Mouse (Mus musculus) heart, embryonic 11.5 days (tissue): Measurements from ENCODE around the gene Tmem214. TPM values are rescaled to one million over a fixed set of nuclear protein-coding genes. Genes with fewer than 3 reads are reported as not detected.
A peak's percentile ranks its signal among the peaks of the same experiment; 100 is the strongest.
"Not testable (repeated sequence)": the region's sequence is repeated elsewhere in the genome, so short reads cannot be mapped to it uniquely, and the experiment has no call there.

Experiments used
- ATAC-seq: fragments of 200-750 bp; cut with Nextera tagmentation; replicated peaks from 2 replicates; pipeline ENCODE4 v1.8.0; 2017; ENCODE audit warnings: moderate library complexity; ENCODE audit not compliant: insufficient number of reproducible peaks, low FRiP score, low TSS enrichment
- H3K27ac ChIP-seq: fragments of 300-500 bp; sonication (generic); 2 replicates; pipeline ENCODE4 v1.5.1; 2014; ENCODE audit warnings: mild to moderate bottlenecking, low read depth, low read length
- H3K27me3 ChIP-seq: fragments of 300-500 bp; sonication (generic); 2 replicates; pipeline ENCODE4 v1.6.1; 2014; ENCODE audit warnings: mild to moderate bottlenecking, low read length, mixed read lengths; ENCODE audit not compliant: control insufficient read depth, insufficient read depth
- H3K36me3 ChIP-seq: fragments of 300-500 bp; sonication (generic); 2 replicates; pipeline ENCODE4 v1.6.1; 2014; ENCODE audit warnings: mild to moderate bottlenecking, low read length, moderate library complexity, mixed read lengths; ENCODE audit not compliant: control insufficient read depth, insufficient read depth
- H3K4me1 ChIP-seq: fragments of 300-500 bp; sonication (generic); 2 replicates; pipeline ENCODE4 v1.6.1; 2014; ENCODE audit warnings: low read length; ENCODE audit not compliant: control insufficient read depth, insufficient read depth
- H3K4me2 ChIP-seq: fragments of 300-500 bp; sonication (generic); 2 replicates; pipeline ENCODE4 v1.6.1; 2014; ENCODE audit warnings: mild to moderate bottlenecking, moderate library complexity
- H3K4me3 ChIP-seq: fragments of 300-500 bp; sonication (generic); 2 replicates; pipeline ENCODE4 v1.5.1; 2014; ENCODE audit warnings: low read depth, low read length
- H3K9ac ChIP-seq: fragments of 300-500 bp; sonication (generic); 2 replicates; pipeline ENCODE4 v1.6.1; 2014; ENCODE audit warnings: mild to moderate bottlenecking, low read depth, low read length, moderate library complexity
- H3K9me3 ChIP-seq: fragments of 300-500 bp; sonication (generic); replicated peaks from 2 replicates; pipeline ENCODE4 v1.6.1; 2016; ENCODE audit warnings: low read length; ENCODE audit not compliant: control insufficient read depth
- WGBS: fragments of 180-500 bp; shearing (Covaris S2); extraction: QIAGEN DNeasy Blood & Tissue Kit; methylation state at CpG from one replicate; pipeline ENCODE4 v1.1.7; 2014; ENCODE audit not compliant: insufficient replicate concordance; 5-methylcytosine and 5-hydroxymethylcytosine counted together
- polyA plus RNA-seq: library from polyadenylated mRNA; unstranded; fragments of >200 nt; fragmentation: Nextera tagmentation; extraction: Ambion mirVana; gene quantifications from 2 replicates; pipeline ENCODE4 v1.2.1, GENCODE M21; 2014

Gene Tmem214
- polyA plus RNA-seq, 1 experiment from 2014 or later: 48.2 TPM

DNA sequence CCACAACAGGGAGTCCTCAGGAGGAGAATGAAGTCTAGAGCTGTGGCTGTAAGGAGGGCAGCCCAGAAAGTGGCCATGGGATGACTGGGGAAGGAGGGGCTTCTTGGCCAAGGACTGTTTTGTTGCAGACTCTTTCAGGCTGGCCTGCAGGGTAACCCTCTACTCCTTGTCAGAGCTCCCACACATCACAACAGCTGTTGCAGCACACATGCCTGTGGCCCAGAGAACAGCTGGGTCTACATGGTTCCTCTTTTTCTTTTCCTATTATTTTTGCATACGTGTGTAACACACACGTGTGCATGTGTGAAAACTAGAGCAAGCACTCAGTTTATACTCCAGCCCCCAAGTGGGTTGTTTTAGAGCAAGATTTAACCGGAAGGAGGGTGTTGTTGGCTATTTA, 941 bp upstream of the Tmem214 start:
- Histone ChIP-seq H3K9me3 (no peaks in the 10 kb centered on the region), H3K4me3 (no peak overlapping the region), H3K9ac (no peak overlapping the region), H3K27me3 (no peaks in the 10 kb centered on the region; the same call in 1 of the 2 replicates), H3K4me2 (no peak overlapping the region), H3K27ac (no peak overlapping the region), H3K4me1 (peaks cover 9% of the 10 kb centered on the region), H3K36me3 (peaks cover 6% of the 10 kb centered on the region; the same call in 1 of the 2 replicates)
- 75% methylated on average over 3 of the region's 3 CpGs for WGBS
- ATAC-seq: no peak

GRCm38 (mm10) chr5:30868981-30869380, 1.2 kb downstream of the Tmem214 start:
- Histone ChIP-seq H3K27me3 (no peaks in the 10 kb centered on the region), H3K4me1 (peaks cover 9% of the 10 kb centered on the region), H3K27ac (no peak overlapping the region), H3K9me3 (no peaks in the 10 kb centered on the region), H3K4me2 (peak overlapping the region; percentile 88), H3K36me3 (peaks cover 25% of the 10 kb centered on the region), H3K9ac (peak overlapping the region; percentile 91; the same call in 1 of the 2 replicates), H3K4me3 (peak overlapping the region; percentile 91)
- no peak for ATAC-seq
- 24% methylated on average over 9 of the region's 9 CpGs for WGBS

GRCm38 (mm10) chr5:30869405-30870130, 1.8 kb downstream of the Tmem214 start:
- Histone ChIP-seq H3K4me1 (peaks cover 5% of the 10 kb centered on the region), H3K9ac (peak overlapping the region; percentile 91), H3K4me3 (peak overlapping the region; percentile 91), H3K9me3 (no peaks in the 10 kb centered on the region), H3K27me3 (no peaks in the 10 kb centered on the region), H3K36me3 (peaks cover 31% of the 10 kb centered on the region), H3K27ac (0 out of 2 replicates have a peak overlapping the region, but pooled peaks have one; percentile 6), H3K4me2 (peak overlapping the region; percentile 88)
- WGBS: 0% methylated on average over 61 of the region's 63 CpGs
- peak; percentile 89 for ATAC-seq

GRCm38 (mm10) chr5:30870131-30870406, 2.3 kb downstream of the Tmem214 start:
- Histone ChIP-seq H3K27ac (no peak overlapping the region), H3K36me3 (peaks cover 36% of the 10 kb centered on the region)

GRCm38 (mm10) chr5:30872574-30872973, 4.8 kb downstream of the Tmem214 start:
- Histone ChIP-seq H3K36me3 (peaks cover 56% of the 10 kb centered on the region), H3K27me3 (no peaks in the 10 kb centered on the region), H3K4me2 (no peak overlapping the region), H3K4me3 (no peak overlapping the region), H3K9me3 (no peaks in the 10 kb centered on the region), H3K4me1 (peaks cover 5% of the 10 kb centered on the region), H3K27ac (no peak overlapping the region), H3K9ac (no peak overlapping the region)
- ATAC-seq: no peak
- WGBS: 91% methylated on average over 9 of the region's 9 CpGs

More at GRCm38 (mm10) chr5:30870131-30870406, 2.3 kb downstream of the Tmem214 start:
- ATAC-seq: no peak
- no peaks in the 10 kb centered on the region for H3K9me3 ChIP-seq
- no peaks in the 10 kb centered on the region for H3K27me3 ChIP-seq
- peak overlapping the region; percentile 88 for H3K4me2 ChIP-seq
- H3K4me3 ChIP-seq: peak overlapping the region; percentile 91
- peak overlapping the region; percentile 91 for H3K9ac ChIP-seq
- WGBS: 28% methylated on average over 2 of the region's 2 CpGs
- peaks cover 5% of the 10 kb centered on the region for H3K4me1 ChIP-seq

GRCm38 (mm10) chr5:30874365-30874764, 6.6 kb downstream of the Tmem214 start:
- Histone ChIP-seq H3K4me1 (peaks cover 5% of the 10 kb centered on the region), H3K36me3 (peaks cover 56% of the 10 kb centered on the region), H3K4me3 (no peak overlapping the region), H3K9ac (no peak overlapping the region), H3K27me3 (no peaks in the 10 kb centered on the region), H3K4me2 (no peak overlapping the region), H3K27ac (no peak overlapping the region), H3K9me3 (no peaks in the 10 kb centered on the region)
- 87% methylated on average over 7 of the region's 7 CpGs for WGBS
- ATAC-seq: no peak

- Histone ChIP-seq H3K36me3 (peaks cover 34% of the 10 kb centered on the region), H3K4me3 (no peak overlapping the region), H3K9me3 (no peaks in the 10 kb centered on the region), H3K27ac (no peak overlapping the region), H3K9ac (no peak overlapping the region), H3K4me2 (no peak overlapping the region), H3K4me1 (no peaks in the 10 kb centered on the region), H3K27me3 (no peaks in the 10 kb centered on the region)
- no peak for ATAC-seq
- WGBS: 53% methylated on average over 6 of the region's 6 CpGs
These were observed 10.8 kb downstream of the Tmem214 start for GRCm38 (mm10) chr5:30878616-30879015.

- H3K4me1 ChIP-seq: no peaks in the 10 kb centered on the region
- no peaks in the 10 kb centered on the region for H3K27me3 ChIP-seq
- ATAC-seq: no peak
- H3K9ac ChIP-seq: no peak overlapping the region
- no peak overlapping the region for H3K27ac ChIP-seq
- H3K4me3 ChIP-seq: no peak overlapping the region
- H3K36me3 ChIP-seq: peaks cover 26% of the 10 kb centered on the region
- WGBS: 80% methylated on average over 5 of the region's 5 CpGs
- no peaks in the 10 kb centered on the region for H3K9me3 ChIP-seq
- no peak overlapping the region for H3K4me2 ChIP-seq
These were observed 11.6 kb downstream of the Tmem214 start for GRCm38 (mm10) chr5:30879347-30879943.

DNA sequence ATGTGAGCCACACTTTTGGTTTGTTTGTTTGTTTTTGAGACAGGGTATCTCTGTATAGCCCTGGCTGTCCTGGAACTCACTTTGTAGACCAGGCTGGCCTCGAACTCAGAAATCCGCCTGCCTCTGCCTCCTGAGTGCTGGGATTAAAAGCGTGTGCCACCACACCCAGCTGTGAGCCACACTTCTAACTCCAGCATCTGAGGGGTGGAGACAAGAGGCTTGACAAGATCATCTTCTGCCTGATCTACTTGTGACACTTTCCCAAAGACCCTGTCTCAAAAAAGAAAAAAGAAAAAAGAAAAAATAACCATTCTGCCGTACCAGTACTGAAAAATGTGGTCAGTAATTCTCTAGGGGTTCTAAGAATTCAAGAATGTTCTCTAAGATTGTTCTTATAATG, 14.0 kb downstream of the Tmem214 start:
- H3K27me3 ChIP-seq, H3K9ac ChIP-seq, H3K4me2 ChIP-seq, H3K4me1 ChIP-seq, H3K4me3 ChIP-seq, H3K9me3 ChIP-seq, ATAC-seq, H3K27ac ChIP-seq, H3K36me3 ChIP-seq: not testable (repeated sequence)
- 82% methylated on average over 4 of the region's 4 CpGs for WGBS
